Mouse (Mus musculus) activated CD4-positive, CD25-positive, alpha-beta regulatory T cell, adult 4 months (primary cell): ENCODE measurements around the gene Fam189a1. TPM values are rescaled to one million over a fixed set of nuclear protein-coding genes. Genes with fewer than 3 reads are reported as not detected.

Experiments
- ATAC-seq: one replicate; pipeline ENCODE4 v1.8.0; 2017
- polyA plus RNA-seq, 2 experiments: library from polyadenylated mRNA; unstranded; fragments of 100-300 nt; shearing (Covaris generic); gene quantifications; one replicate each; pipeline ENCODE4 v1.2.1; 2017

The Fam189a1 gene
- polyA plus RNA-seq, 2 experiments from 2014 or later = not detected

GRCm38 (mm10) chr7:64872743-64873241, 283.6 kb downstream of the Fam189a1 start, which contains the start of gene Nsmce3:
Gene Nsmce3, minus strand, starts transcription at chr7:64872997.
- peak; percentile 88 for ATAC-seq

DNA sequence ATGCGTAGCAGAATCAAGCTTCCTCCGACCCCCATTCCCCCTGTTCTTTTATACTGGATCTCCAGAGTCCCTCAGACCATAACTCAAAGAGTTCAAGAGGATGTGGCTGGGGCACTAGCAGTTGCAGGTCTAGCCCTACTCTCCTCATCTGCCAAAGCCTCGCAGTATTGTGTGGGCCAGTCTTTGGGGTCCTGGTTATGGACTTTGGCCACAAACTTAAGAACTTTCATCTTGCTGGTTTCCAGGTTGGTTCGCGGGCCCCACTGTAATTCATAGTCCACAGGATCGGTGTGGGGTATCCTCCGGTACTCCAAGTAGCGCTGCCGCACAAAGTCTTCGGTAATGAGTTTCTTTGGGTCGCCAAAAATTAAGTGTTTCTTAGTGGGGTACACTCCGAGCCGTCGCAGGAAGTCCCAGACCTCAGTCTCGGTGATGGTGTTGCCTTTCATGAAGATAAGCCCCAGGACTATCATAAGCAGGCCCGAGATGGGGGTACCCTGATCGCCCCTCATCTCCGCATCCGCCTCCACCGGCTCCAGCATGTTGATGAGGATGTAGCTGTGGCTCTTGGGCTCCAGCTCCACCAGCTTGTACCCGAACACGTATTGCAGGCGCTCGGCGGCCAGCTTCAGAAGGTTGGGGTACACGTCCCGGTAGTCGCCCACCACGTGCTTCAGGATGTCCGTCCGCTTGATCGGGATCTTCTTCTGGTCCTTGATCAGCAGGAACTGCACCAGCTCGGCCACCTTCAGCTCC, 284.2 kb downstream of the Fam189a1 start:
- peak; percentile 38 for ATAC-seq

DNA sequence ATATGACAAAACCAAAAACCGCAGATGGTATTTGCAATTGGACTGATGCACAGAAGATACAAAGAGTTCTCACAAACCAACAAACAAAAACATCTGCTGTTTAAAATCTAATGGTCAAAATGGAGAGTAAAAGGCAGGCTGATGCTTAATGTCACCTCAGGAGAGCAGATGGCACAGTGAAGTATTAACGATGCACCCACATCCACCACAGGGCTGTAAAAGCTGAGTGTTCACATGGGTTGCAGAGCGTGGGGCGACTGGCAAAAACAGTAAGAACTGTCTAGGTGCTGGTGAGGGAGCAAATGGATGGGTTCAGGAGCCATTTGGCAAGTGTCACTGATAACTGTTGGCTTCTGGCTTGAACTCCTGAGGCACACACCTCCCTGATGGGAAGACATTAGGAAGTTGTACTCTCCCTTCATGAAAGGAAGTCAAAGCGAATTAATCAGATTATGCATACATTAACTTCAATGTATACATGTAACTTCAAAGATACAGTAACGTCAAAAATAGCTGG, 286.8 kb downstream of the Fam189a1 start:
- no peak for ATAC-seq

DNA sequence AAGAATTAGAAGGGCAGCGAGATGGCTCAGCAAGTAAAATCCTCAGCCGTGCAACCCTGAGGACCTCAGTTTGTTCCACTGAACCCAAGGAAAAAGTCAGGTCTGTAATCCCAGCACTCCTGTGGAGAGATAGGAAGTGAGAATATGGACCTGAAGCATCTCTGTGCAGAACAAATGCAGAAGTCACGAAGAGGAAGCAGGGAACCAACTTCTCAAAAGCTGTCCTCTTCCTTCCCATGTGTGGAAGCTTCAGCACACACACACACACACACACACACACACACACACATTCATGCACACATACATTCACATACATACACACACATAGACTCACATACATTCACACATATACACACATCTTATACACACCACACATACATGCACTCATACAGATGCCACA, 292.8 kb downstream of the Fam189a1 start:
- no peak for ATAC-seq

GRCm38 (mm10) chr7:64862978-64863377, 293.4 kb downstream of the Fam189a1 start:
- no peak for ATAC-seq

GRCm38 (mm10) chr7:64856526-64857082, 299.8 kb downstream of the Fam189a1 start:
- no peak for ATAC-seq

GRCm38 (mm10) chr7:64855976-64856375, 300.4 kb downstream of the Fam189a1 start:
- no peak for ATAC-seq

GRCm38 (mm10) chr7:64855389-64855927, 300.9 kb downstream of the Fam189a1 start:
- no peak for ATAC-seq

GRCm38 (mm10) chr7:64850791-64851190, 305.6 kb downstream of the Fam189a1 start:
- ATAC-seq = no peak

DNA sequence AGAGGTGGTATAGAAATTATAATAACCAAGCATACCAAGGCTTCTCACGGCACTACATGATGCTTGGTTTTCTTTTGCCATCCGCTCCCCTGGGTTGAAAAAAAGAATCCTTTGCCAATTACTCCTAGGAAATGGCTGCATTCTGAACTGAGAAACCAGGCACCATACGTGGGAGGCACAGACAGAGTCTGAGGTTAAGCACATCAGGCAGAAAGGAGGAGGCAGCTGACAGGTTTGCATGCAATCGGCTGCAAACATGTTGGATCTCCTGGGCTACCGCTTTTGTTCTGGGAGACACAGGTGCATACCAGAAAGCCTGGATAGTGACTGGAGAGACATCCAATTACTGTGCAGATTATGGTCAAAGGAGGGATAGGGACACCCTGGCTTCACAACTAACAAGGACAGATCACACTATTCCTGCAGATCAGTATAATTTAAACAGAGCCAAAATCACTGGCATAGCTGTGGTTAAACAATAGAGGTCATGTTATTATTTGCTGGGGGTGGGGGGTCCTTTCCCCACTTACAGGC, 308.9 kb downstream of the Fam189a1 start:
- ATAC-seq = no peak

DNA sequence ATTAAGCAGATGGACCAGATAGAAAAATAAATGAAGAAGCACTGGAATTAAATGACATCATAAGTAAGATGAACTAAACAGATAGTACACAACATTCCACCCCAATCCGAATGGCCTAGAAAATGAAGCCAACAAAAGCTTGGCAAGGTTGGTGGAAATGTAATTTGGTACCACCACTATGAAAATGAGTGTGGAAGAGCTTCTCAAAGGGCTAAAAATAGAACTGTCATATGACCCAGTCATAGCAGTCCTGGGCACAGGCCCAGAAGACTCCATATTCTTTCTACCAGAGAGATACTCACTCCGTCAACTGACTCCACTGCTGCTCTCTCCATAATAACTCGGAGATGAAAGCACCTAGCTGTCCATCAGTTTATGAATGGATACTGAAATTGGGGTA, 310.3 kb downstream of the Fam189a1 start:
- ATAC-seq = no peak

- ATAC-seq = no peak
Measured at GRCm38 (mm10) chr7:64840946-64841659, 315.3 kb downstream of the Fam189a1 start.

- ATAC-seq = no peak
Measured at GRCm38 (mm10) chr7:64840576-64840895, 315.8 kb downstream of the Fam189a1 start.

- ATAC-seq = no peak
Measured at GRCm38 (mm10) chr7:64839801-64840575, 316.4 kb downstream of the Fam189a1 start.

GRCm38 (mm10) chr7:64839281-64839680, 317.1 kb downstream of the Fam189a1 start:
- no peak for ATAC-seq

- ATAC-seq = no peak
Measured at GRCm38 (mm10) chr7:64830214-64830995, 326.0 kb downstream of the Fam189a1 start.

DNA sequence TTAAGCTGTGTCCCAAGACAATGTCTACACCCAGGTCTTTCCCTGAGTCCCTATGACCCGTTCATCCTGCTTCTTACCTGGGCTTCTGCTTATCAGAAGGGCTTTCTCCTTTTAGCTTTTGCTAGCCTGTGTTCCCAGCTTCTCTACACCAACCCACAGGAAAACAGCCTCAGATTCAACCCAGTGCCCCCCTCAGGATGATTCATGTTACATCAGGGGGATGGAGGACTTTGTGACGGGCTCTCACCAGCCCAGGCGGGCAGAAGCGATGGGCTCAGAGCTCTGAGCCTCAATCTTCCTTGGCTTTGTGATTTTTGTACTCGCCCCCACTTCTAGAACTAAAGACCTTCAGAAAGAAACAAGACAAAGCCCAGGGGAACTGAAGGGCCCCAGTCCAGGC, 335.3 kb downstream of the Fam189a1 start:
- ATAC-seq = no peak

DNA sequence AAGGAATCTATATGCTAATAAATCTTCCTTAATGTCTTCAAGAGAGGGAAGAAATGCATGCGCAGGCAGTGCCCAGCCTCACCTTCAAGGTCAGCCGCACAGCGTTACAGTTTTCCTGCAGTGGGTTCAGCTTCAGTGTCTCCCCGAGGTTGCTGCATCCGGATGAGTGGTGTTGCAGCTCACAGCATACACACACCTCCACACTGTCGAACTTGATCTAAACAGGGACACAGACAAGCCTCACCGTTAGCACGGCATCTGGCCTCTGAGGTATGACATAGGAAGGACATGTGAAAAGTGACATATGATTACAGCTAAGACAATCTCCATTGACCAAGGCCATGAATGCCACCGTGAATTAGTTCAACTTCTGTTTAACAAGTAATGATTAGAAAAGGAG, 336.7 kb downstream of the Fam189a1 start:
- no peak for ATAC-seq

DNA sequence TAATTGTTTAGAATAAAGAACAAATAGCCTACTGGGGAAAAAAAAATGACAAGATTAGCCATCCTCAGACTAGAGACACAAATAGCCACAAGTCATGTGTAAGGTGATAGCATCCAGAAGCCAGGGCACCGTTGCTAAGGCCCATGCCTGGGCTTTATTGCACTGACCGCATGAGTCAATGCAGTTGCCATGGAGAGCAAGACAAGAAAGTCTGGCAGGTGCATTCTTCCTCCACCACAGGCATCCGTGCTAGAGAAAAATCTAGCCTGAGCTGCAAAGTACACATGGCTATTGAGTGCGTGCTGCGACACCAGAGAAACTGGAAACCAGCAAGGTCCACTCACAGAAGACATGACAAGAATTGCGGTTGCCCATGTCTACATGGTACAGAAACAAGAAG, 347.5 kb downstream of the Fam189a1 start:
- ATAC-seq = no peak

GRCm38 (mm10) chr7:64805100-64805499, 351.3 kb downstream of the Fam189a1 start:
- no peak for ATAC-seq

DNA sequence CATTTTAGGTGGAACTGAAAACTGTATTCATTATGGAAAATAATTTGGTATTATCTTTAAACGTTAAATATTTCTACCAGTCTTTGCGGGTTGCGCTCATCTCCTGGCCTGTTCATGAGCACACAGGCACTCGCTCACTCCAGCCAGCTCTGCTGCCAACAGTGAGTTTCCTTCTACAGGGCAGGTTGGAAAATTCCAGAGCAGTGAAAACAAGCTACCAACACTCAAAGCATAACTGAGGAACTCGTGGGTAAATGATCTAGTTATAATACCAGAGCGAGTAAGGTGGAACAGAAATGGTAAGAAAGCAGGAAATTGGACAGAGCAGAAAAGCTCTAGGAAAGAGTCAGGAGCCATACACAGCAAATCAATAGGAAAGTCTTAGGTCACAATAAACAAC, 360.8 kb downstream of the Fam189a1 start:
- no peak for ATAC-seq
